Mouse (Mus musculus) MEL (cell line): ENCODE measurements around the gene S100a10.

Experiments used
- CTCF ChIP-seq, 3 experiments: IDR thresholded peaks in 2 of 3; conservative IDR thresholded peaks in 1 of 3; 2 replicates each; pipeline ENCODE4 v1.5.1; 2011 to 2012; ENCODE audit warnings: low read length in 3 of 3, low read depth in 2 of 3, mild to moderate bottlenecking in 2 of 3, improper control_type of control experiment in 1 of 3, inconsistent platforms in 1 of 3, mixed read lengths in 1 of 3, moderate library complexity in 1 of 3; ENCODE audit not compliant: control insufficient read depth in 1 of 3, insufficient read depth in 1 of 3, poor library complexity in 1 of 3, severe bottlenecking in 1 of 3
- ETS1 ChIP-seq: IDR thresholded peaks from 2 replicates; pipeline ENCODE4 v1.6.1; 2012; ENCODE audit warnings: low read depth, mild to moderate bottlenecking, inconsistent platforms, low read length, improper control_type of control experiment, moderate library complexity
- MAFK ChIP-seq: IDR thresholded peaks from 2 replicates; pipeline ENCODE4 v1.6.1; 2011; ENCODE audit warnings: low read depth, mild to moderate bottlenecking, low read length, improper control_type of control experiment, borderline replicate concordance
- POLR2A ChIP-seq, 2 experiments: IDR thresholded peaks; 2 replicates each; pipeline ENCODE4 v1.6.1; 2011 to 2012; ENCODE audit warnings: low read length in 2 of 2, mild to moderate bottlenecking in 2 of 2, control low read depth in 1 of 2, improper control_type of control experiment in 1 of 2, low read depth in 1 of 2, moderate library complexity in 1 of 2; ENCODE audit not compliant: control insufficient read depth in 1 of 2, insufficient read depth in 1 of 2, poor library complexity in 1 of 2
- TAL1 ChIP-seq: IDR thresholded peaks from 2 replicates; pipeline ENCODE4 v1.6.1; 2012; ENCODE audit warnings: mild to moderate bottlenecking, inconsistent platforms, low read length, moderate library complexity, mixed read lengths
- ZC3H11A ChIP-seq: IDR thresholded peaks from 2 replicates; pipeline ENCODE4 v1.6.1; 2012; ENCODE audit warnings: low read depth, mild to moderate bottlenecking, inconsistent platforms, low read length, improper control_type of control experiment
- ZMIZ1 ChIP-seq: IDR thresholded peaks from 2 replicates; pipeline ENCODE4 v1.6.1; 2012; ENCODE audit warnings: low read depth, mild to moderate bottlenecking, inconsistent platforms, low read length, improper control_type of control experiment, moderate library complexity

- no peak for TF ChIP-seq ETS1
- no peak for TF ChIP-seq CTCF (IDR thresholded peaks at IDR 0.05 in 2 of 3, conservative IDR thresholded peaks at IDR 0.05 in 1 of 3; ENCODE audit: control insufficient read depth in 1 of 3, insufficient read depth in 1 of 3, low read depth in 2 of 3, low read length in 3 of 3, poor library complexity in 1 of 3, severe bottlenecking in 1 of 3)
- TF ChIP-seq TAL1: no peak
- TF ChIP-seq ZMIZ1: no peak
- no peak for TF ChIP-seq ZC3H11A
- no peak for TF ChIP-seq MAFK
- TF ChIP-seq POLR2A (IDR thresholded peaks at IDR 0.05; ENCODE audit: control insufficient read depth in 1 of 2, insufficient read depth in 1 of 2, low read depth in 1 of 2, low read length in 2 of 2, poor library complexity in 1 of 2): no peak
Measured at GRCm38 (mm10) chr3:93512386-93513101, 42.3 kb upstream of the S100a10 start.
